Mouse (Mus musculus) lung, postnatal 10 days (tissue): ENCODE measurements at regions not wholly inside any gene's neighbourhood (a gene's known extent, or its start where the extent isn't known, plus 50 kb on each side); places are given as distances from the start of the nearest gene placed in this dataset.
"Not testable (repeated sequence)": the region's sequence is repeated elsewhere in the genome, so short reads cannot be mapped to it uniquely, and the experiment has no call there.

Experiments
- DNase-seq: peaks from one replicate; pipeline ENCODE4 v3.0.0; 2021

DNA sequence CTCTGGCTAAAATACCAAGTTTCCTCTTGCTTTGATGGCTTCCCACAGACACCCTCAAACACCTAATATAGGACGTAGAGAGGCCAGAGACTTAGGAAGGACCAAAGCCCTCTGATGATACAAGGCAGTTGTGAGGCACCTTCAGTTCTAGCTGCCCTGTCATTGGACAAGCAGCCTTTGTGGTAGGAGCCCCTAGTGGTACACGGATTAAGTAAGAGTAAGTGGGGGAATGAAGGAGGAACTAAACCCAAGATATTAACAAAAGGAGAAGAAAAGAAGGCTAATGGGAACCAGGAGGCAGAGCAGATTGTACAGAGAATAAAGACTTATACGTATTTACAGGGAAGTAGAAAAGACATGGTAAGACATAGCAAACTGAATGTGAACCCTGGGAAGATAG is 352.3 kb upstream of the Tmco5 start:
- not testable (repeated sequence) for DNase-seq

DNA sequence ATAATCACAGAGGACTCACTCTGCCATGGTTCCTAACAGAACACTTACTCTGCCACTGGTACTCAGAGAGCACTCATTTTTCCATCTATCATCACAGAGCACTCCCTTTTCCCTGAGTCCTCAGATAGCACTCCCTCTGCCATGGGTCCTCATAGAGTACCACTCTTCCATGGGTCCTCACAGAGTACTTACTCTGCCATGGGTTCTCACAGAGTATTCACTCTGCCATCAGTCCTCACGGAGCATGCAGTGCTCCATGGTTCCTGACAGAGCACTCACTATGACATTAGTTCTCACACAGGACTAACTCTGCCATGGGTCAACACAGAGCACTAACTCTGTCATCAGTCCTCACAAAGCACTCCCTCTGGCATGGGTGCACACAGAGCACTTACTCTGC is 342.0 kb upstream of the Tmco5 start:
- no peak for DNase-seq

DNA sequence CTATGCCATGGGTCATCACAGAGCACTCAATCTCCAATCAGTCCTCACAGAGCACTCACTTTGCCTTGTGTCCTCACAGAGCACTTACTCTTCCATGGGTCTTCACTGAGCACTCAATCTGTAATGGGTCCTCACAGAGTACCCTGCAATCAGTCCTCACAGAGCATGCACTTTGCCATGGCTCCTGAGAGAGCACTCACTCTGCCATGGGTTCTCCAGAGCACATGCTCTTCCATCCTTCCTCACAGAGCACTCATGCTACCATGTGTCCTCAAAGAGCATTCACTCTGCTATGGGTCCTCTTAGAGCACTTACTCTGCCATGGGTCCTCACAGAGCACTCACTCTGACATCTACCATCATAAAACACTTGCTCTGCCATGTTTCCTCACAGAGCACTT is 319.1 kb upstream of the Tmco5 start:
- DNase-seq = no peak

DNA sequence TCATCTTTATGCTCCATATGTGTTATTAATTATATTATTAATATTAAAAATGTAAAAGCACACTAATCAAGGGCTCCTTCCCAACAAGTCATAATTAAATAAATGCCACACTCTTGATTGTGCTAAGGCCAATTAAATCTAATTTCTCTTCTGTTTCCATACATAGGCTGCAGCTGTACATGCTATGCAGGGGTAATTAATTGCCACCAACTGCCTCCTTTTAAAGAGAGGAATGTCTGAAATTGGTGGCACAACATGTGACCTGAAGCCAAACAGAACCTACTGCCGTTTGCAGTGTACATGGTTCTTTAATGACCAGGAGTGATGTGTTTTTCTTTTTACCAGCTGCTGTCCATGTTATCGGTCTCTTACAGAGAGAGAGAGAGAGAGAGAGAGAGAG is 294.5 kb upstream of the Tmco5 start:
- no peak for DNase-seq

DNA sequence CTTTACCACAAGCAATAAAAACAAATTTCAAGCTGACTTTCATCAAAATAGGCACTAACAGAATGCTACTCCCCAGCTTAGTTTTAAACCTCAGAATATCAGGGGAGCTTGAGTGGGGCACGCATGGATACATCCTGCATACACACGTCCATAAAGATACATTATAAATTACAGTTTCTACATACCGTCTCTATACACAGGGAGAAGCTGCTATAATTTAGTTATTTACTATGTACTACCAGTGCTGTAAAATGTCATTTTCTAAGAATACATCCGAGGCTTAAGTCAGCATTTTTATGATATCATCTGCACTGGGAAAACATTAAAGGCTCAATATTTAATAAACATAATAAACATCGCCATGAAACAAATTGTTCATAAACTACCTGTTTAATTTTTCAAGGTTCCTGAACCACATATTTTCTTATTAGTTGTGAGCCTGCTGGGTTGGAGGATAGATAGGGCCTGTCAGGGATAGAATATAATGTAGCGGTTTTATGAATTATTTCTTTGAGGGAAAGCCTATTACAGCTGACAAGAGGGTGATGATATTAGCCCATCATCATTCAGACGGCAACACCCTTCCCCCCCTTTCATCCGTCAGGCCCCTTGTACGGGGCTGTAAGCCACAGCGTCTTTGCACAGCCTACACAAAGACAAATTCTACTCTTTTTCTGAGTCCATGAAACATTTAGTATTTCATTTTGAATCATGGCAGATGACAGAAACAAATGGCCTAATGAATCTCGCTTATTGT is 292.1 kb upstream of the Tmco5 start:
- no peak for DNase-seq

DNA sequence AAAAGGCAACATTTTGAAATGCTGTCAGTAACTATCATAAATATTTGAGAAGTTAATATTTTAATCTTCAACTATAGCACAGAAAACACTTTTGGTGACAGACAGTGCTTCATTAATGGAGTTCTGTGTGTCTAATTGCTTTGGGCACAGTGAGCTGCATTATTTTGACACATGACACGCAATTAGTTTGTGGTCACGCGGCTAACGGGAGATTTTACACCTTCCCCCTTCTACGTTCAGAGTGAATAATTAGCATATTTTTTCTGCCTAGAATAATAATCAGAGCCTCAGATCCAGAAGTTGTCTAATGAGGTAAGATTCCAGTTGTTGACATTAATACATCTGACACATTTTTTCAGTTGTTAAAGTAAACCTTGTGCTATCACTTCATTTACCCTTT is 272.6 kb upstream of the Tmco5 start:
- DNase-seq = no peak

DNA sequence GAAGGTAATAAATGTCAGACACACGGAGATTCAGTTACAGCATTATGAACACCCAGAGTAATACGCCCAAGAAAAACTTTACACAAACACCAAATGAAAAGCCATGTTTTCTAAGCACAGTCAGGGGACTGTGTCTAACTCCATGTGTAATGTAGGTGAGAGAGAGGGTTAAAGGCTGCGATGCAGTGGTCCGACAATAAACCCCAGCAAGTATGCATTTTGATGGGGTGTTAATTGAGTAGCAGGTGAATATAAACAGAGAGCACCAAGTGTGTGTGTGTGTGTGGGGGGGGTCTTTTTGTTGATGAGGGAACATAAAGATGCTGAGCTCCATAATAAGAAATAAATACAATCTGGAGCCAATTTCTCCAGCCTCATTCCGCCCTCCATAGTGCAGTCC is 238.6 kb upstream of the Tmco5 start:
- no peak for DNase-seq

DNA sequence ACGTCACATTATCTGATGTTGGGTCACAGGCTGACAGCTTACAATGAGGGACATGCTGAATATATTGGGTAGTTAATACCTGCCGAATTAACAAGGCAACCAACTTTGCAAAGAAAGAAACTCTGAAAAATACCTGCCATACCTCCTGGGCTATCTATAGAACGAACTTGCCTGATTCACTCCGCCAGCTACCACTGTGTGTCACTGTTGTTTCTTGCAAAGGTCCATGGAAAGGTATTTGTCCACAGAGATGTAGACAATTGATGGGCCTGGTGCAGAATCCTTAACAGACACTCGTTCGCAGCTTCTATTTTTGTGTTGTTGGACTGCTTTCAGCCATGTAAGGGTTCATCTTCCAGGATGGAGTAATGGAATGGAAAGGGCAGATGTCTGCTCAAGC is 226.4 kb upstream of the Tmco5 start:
- DNase-seq = no peak

DNA sequence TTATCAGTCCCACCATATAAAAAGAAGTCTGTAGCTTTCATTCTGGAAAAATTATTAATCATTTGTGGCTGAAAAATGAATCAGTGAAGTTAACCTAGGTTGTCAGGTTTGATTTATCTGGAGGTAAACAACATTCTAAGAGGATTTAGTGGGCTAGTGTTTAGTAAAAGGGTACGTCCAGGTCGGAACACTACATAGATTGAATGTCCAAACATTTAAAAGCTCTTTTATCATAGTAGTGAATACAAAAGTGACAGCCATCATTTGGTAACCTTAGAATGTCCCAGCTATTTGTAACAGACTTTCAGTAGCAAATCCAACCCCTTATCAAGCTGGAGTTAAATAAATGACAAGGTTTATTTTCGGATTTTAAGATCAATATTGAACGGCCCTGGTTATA is 192.7 kb upstream of the Tmco5 start:
- DNase-seq = no peak

DNA sequence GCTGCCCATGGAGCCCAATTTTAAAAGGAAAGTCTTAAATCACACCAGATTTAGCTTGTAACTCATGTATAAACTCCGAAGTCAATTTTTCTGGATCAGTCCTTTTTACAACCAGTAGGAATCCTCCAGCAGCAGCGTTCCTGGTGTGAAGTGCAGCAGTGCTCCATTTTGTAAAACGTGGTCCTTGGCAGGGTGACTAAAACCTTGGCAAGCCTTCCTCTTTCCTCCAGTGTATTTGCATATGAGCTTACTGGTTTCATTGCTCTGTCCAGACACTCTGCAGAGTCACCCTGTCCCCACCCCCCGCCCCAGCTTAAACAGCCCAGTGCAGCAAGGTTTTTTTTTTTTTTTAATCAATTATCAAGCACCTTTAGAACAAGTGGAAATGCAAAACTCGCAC is 180.9 kb upstream of the Tmco5 start:
- no peak for DNase-seq

DNA sequence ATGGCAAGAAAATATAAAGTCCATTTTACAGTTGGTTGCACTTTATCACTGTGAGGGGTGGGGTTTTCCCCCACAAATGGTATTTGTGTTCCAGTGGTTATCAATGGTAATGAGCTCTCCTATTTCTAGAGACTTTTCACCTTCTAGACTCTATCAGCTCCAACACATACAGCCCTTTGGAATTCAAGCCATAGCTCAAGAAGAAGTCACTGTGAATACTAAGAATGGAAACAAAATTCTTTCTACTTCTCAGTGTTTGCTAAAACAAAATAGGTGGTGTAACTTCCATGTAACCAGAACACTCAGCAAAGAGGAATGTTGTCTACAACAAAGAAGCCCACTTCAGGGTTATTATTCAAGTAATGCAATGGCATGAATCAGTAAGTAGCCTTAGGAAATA is 173.8 kb upstream of the Tmco5 start:
- DNase-seq = no peak

DNA sequence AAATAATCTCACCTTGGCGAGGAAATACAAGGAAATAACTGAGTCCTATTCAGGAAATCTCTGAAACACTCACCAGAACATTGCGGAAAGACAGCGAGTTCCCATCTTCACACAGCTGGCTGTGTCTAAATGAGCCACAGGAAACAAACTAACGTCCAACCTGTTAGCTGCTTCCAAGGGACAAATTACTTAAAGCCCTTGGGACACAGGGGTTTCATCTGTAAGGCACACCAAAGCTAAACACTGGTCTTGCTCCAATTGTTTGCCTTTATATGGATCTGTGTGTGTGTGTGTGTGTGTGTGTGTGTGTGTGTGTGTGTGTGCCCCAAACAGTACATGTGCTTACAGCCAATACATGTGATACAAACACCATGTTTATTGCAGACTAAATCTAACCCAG is 168.9 kb upstream of the Tmco5 start:
- no peak for DNase-seq

DNA sequence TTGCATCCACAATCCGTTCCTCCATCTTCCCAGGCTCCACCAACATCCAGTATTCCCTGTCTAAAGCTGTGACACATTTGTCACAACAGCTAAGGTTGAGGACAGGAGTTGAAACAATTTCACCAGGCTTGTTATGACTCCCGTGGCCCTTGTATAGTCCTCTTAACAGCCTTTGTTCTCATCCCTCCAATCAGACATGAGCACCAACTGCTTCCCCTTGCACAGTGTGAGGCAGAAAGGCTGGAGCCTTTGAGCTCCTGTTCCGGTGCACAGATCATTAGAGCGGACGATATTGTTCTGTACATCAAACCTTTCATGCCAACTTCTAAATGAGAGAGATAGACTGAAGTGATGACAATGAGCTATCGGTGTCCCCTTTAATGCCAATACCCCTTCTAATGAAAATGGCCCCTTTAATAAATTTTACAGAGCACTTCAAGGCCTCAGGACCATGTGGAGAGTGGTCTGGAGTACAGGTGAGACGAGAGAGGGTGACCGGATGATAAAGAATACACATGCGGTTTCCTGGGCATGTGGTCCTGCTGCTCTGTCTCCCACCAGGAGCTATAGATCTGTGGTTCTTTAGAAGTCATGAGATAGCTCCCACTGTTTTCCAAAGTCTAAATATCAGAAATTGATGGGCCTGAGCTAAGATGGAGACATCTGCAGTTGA is 161.8 kb upstream of the Tmco5 start:
- no peak for DNase-seq

DNA sequence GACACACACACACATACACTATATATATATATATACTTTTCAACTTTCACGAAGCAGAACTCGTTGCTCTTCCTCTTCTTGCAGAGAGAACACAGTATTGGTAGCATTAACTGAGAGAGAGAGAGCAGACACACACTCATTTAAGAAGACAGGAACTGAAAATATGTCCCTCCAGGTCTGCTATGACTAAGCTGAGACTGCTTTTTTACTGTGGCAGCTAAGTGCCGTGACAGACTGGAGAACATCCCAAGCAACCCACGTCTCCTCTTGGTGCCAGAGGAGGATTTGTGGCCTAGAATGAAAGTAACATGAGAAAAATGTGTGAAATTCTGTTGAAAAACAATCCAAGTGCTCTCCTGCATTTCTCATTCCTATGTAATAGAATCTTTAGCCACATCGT is 159.9 kb upstream of the Tmco5 start:
- DNase-seq = no peak

DNA sequence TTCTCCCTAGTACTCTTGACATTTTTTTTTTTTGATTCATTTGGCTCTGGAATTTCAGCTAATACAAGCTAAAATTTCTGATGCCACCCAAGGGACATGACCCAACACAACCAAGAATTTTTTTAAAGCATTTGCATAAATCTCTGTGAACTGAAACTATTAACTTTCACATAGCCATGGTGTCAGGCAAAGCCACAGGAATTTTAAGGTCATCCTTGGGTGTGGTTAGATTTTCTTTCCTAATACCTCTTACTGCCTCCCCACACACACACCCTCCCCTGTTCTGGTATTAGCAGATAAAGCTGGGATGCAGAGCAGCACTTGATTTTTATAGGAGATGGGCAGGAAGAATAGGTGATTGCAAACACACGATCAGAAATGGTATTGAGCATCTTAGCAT is 150.9 kb upstream of the Tmco5 start:
- DNase-seq = no peak

DNA sequence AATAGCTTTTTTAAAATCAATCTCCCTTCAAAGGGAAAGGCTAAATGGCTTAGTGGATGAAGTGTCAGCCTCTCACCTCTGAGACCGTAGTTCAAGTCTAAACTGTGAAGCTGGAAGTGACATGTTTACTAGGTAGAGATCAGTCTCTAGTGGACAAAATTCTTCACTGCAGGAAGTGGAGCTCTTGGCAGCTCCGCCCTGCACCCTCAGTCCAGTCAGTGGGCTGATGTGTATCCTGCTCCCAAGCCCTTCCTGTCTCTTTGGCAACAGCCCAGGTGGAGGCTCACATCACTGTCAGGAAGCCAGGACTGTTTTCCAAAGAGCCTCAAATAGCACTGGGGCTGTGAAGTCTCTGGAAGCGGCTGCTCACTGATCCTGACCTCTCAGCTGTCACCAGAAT is 142.8 kb upstream of the Tmco5 start:
- DNase-seq = peak; percentile 76

DNA sequence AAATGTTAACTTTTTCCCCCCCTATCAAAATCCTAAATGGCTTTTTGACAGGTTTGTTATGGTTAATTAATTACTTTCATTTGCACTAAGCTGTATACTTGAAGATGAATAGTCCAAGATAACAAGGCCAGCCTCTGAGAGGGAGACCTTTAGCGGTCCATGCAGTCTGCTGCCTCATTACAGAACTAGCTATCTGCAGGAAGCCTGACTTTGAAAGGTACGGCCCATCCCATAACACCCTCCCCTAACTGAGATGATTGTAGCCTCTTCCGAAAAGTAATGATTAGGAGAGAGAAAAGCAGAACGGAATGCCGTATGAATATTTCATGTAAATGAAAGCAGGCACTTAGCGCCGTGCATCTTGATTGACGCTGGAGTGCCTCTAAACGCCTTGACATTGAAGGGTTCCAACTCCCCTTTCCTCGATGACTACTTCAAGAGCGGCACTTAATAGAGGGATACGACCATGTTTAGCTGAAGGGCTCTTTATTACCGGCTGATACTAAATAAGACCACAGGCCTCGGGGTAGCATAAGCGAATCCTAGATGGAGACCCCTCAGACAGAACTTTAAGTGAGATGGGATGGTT is 109.9 kb upstream of the Tmco5 start:
- no peak for DNase-seq

DNA sequence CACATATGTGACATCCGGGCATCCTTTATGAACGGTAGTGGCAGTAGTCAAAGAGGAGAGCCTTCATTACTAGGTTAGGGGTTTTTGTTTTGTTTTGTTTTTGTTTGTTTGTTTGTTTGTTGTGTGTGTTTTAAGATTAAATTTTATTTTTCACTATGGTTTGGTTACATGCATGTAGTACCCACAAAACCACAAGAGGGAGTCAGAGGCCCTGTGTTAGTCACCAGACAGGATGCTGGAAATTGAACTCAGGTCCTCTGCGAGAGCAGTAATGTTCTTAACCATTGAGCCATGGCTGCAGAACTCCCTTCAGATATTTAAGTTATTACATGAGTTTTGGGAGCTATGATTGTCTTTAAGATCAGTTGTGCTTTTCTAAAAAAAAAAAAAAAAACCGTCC is 109.3 kb upstream of the Tmco5 start:
- DNase-seq = no peak

DNA sequence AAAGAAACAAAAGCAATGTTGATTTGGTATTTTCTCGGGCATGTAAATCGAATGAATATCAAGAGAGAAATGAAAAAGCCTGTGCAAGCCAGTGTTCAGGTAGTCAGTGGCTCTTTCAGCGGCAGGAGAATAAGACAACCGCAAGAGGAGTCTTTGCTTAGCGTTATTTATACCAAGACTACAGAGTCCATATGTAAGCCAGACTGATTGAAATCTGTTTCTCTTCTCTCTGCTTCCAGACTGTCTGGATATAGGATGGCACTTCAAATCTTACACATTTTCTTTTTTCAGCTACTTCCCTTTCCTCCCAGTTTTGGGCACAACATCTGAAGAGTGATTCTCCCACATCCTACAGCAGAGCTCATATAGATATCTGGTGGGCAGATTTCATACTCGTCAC is 105.9 kb upstream of the Tmco5 start:
- no peak for DNase-seq

DNA sequence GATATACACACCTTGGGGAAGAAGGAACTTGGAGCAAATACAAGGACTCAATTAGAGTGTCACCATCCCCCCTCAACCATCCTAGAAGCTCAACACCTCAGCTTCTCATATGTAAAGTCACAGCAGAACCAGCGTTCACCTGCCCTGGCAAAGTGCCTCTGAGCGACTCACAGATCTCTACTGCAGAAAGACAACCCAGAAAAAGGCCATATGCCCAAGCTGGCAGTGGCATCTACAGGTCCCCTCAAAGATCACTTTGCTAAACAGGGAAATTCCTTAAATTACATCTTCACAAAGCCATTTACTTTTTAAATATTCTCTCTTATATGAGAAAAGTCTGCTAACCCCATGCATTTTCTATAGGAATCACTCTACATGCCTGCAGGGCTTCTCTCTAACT is 78.3 kb upstream of the Tmco5 start:
- no peak for DNase-seq

DNA sequence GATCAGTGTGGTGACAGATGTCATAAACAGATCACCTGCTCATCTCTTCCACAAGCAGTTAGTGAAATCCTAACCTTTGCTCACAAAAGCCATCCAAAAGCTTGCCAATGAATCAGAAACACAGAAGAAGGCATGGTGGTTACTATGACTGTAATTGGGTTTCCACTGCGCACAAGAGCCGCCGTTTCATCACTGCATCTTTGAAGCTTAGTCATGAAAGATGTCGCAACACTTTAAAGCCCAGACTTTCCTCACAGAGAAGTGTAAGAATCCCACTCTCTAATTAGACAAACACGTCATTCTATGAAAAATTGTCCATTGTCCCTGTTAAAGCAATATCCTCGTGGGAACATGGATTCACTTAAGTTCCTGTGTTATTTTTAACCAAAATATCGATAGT is 76.9 kb upstream of the Tmco5 start:
- DNase-seq = no peak

DNA sequence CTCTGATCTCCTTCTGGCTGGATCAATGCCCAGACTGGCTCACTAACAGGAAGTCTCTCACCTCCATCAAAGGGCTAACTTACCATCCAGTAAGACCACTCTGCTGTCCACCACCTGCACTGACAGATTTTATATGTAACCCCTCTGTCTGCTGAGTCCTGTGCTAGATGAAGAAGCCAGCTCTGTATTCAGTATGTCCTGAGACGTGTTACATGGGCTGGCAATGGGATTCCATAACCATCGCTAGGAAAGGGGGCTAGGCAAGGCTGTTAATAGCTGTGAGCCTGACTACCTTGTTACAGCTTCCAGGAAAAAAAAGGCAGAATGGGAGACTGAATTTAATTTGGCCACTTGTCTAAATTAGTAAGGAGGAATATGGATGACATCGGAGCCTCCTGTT is 71.3 kb upstream of the Tmco5 start:
- DNase-seq = no peak

DNA sequence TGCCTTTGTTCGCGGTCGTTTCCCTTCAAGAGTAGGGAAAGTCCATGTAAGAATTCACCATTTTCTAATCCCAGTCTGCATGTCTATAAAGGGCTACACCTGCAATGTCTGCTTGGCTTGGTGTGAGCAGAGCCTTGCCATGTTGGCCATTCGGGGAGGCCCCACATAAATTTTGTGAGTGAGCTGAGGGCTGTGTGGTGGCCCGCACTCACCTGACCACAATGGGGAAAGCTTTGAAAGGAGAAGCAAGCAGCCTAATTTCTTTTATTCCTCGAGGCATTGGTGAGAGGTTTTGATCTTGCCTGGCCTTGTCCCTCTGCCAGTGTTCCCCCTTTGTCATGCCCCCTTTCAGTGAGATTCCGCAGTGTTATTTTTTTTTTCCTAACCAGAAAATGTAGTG is 70.9 kb upstream of the Tmco5 start:
- DNase-seq = no peak

DNA sequence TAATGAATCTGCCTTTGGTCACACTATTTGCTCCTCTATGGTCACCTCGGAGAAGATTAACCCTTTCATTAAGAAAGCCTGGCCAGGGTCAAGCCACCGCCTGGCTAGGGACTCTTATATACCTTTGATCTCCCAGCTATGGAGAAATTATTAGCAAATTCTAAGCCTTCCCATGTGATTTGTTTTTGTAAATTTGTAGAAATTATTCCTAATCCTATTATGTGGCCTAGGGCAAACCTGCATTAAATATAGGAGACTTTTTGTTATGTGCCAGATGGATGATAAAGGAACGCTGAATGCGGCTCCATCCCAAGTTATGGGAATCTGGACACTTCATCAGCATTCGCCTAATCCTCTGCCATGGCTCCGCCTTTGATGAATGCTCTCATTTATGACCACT is 70.4 kb upstream of the Tmco5 start:
- DNase-seq = no peak

DNA sequence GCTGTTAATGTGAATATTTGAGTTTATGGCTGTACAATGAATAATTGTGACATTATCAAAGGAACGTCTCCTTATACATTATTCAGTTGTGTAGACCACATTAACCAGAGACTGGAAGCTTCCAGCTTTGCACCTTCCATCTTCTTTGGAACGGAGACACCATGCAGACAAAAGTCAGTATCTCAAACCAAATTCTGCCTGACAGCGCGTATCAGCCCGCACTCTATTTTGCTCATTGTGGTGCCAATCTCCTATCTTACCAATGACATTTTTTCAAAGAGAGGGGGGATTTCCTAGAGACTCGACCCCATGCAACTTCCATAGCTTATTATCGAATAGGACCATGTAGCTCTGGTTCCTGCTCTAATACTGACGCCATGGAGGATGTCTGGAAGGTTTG is 69.9 kb upstream of the Tmco5 start:
- no peak for DNase-seq
